Mouse (Mus musculus) left cerebral cortex, adult 6 months (tissue): ENCODE measurements around the gene Crym. TPM values are rescaled to one million over a fixed set of nuclear protein-coding genes. Genes with fewer than 3 reads are reported as not detected.

Experiments
- long read RNA-seq, 2 experiments: library from polyadenylated mRNA; unstranded; transcript quantifications; one replicate each; pipeline ENCODE4 v2.0.0; 2019 to 2020
- polyA plus RNA-seq: library from polyadenylated mRNA; unstranded; fragments of <200 nt; fragmentation: Nextera tagmentation; gene quantifications from 2 replicates; pipeline ENCODE4 v1.2.3, GENCODE M21; 2021

Gene Crym
- polyA plus RNA-seq = 57.9 and 77.8 TPM in 2 replicates
- long read RNA-seq, experiment 1, transcript Crym-201 (8 exons, 1,383 nt) = major isoform, 161 of 187 reads
- long read RNA-seq, experiment 1, partial matches to known transcripts = 15 of 187 reads
- long read RNA-seq, experiment 1, other reads (novel, unspliced or antisense) = 11 of 187 reads
- long read RNA-seq, experiment 2, transcript Crym-201 (8 exons, 1,383 nt) = major isoform, 74 of 92 reads
- long read RNA-seq, experiment 2, partial matches to known transcripts = 13 of 92 reads
- long read RNA-seq, experiment 2, other reads (novel, unspliced or antisense) = 5 of 92 reads

DNA sequence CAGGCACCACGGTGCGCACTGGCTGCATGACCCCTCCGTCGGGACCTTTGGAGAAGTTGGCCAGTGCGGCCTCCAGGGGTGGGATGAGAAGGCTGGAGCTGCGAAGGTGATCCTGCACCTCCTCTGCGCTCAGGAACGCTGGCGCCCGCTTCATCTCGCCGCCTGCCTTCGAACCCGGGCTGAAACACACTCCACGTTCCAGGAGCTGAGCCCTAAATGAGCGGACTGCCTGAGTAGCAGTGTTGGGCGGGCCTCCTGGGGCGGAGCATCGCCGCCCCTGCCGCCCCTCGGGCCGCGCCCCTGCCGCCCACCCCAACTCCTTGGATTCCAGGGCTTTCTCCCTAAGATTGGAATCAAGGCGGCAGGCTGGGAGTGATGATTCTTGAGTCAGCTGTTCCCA lies at the start of gene Crym:
Gene Crym, minus strand, starts transcription at position 341 of the 400 bp plus-strand sequence.

DNA sequence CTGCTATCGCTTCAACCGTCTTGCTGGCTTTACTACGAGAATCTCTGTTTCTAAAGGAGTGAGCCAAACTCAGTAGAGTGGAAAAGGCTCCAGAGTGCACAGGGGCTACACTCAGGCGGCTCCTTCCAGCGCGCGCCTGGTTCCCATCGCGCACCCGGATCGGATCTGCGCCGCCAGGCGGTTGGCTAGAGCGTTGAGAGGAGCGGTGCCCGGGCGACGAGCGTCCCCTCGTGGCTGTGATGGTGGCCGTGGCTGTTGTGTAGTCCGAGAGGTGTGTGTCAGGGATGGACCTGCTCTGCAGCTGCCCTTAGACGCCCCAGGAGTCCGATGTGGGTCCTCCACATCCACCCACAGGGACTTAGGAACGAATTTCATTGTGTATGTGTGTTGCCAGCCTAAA lies 1.9 kb upstream of the Crym start, which contains the start of gene Abca14:
Gene Abca14, plus strand, starts transcription at position 173 of the 400 bp plus-strand sequence.

DNA sequence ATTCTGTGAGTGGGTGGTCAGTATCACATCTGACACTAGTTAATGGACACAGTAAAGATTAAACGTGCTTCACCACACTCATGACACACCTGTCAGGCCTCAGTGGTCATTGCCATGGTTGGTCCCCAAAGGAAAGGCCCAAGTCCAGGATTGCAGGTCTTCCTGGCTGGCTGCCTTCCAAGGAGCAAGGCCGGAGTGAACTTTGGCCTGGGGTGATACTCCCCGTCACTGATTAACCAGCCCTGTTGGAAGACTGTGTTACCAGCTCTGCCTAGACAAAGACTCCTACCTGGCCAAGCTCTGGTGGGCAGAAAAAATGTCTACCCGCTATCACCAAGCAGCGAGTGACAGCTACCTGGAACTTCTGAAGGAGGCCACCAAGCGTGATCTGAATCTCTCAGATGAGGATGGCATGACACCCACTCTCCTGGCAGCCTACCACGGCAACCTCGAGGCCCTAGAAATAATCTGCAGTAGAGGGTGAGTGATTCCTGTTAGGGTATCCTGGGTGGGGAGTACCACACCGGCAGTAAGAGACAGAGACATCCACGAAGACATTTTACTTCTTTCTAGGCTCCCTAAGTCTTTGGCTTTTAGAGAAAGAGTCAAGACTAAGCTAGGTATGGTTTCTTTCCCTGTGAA lies 28.2 kb downstream of the Crym start, which contains the start of gene Anks4b:
Gene Anks4b, plus strand, starts transcription at position 256 of the 642 bp plus-strand sequence.

DNA sequence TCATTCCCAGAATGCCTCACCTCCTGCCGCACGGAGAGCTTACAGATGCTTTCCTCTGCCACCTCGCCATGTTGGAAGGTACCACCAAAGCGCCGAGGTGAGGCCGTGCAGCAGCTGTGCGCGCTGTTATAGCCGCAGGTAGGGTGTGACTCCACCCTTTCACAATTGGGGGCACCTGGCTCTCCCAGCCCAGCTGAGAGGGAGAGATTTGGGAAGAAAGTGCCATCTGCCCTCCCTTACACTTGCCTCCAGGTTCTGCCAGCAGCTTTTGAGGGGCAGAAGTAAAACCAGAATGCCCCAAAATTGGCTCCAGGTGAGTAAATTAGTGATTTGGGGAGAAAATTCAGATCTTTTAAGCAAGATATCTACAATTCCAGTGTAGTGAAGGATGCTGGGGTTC lies 56.7 kb downstream of the Crym start, which contains the start of gene Zp2:
Gene Zp2, minus strand, starts transcription at position 101 of the 400 bp plus-strand sequence.

Other genes starting within 250 kb of the Crym start
- 0.04 and 0.07 TPM in 2 replicates for gene Dnah3, start 106.8 kb downstream of the Crym start, polyA plus RNA-seq
- gene Tmem159, start 99.8 kb downstream of the Crym start, polyA plus RNA-seq = 25.0 and 27.6 TPM in 2 replicates
- gene Zp2, start 56.8 kb downstream of the Crym start, polyA plus RNA-seq = not detected in 2 replicates
- gene Anks4b, start 28.3 kb downstream of the Crym start, polyA plus RNA-seq = 0.05 TPM in 2 replicates
- not detected in 2 replicates for gene Abca14, start 1.9 kb upstream of the Crym start, polyA plus RNA-seq
- gene Abca15, start 126.6 kb upstream of the Crym start, polyA plus RNA-seq = not detected in 2 replicates
- gene Abca16, start 207.5 kb upstream of the Crym start, polyA plus RNA-seq = not detected in 2 replicates